Mouse (Mus musculus): Measurements from ENCODE around the gene Jmjd1c. TPM values are rescaled to one million over a fixed set of nuclear protein-coding genes. Genes with fewer than 3 reads are reported as not detected.

Jmjd1c gene
- polyA plus RNA-seq, 1 experiment: 31.5 TPM

- no peak for TF ChIP-seq POLR2A (IDR thresholded peaks at IDR 0.05; ENCODE audit: control insufficient read depth, extremely low read depth, insufficient read depth, low read length, poor library complexity)
- no peak for TF ChIP-seq CTCF (IDR thresholded peaks at IDR 0.05; ENCODE audit: borderline replicate concordance, control insufficient read depth, extremely low read depth, insufficient read depth, low read length, poor library complexity)
- no peak overlapping the region for H3K4me3 ChIP-seq (ENCODE audit: control insufficient read depth, insufficient read depth, low read length)
- no peaks in the 10 kb centered on the region for H3K36me3 ChIP-seq (ENCODE audit: control insufficient read depth, insufficient read depth, low read length)
- no peaks in the 10 kb centered on the region for H3K4me1 ChIP-seq (replicated peaks; ENCODE audit: control insufficient read depth, insufficient read depth, low read length)
- DNase-seq: no peak
- no peak overlapping the region for H3K27ac ChIP-seq (ENCODE audit: control insufficient read depth, insufficient read depth, low read length)
- 90% methylated on average over 6 of the region's 6 CpGs for WGBS
- H3K27me3 ChIP-seq (ENCODE audit: control insufficient read depth, insufficient read depth, low read length): no peaks in the 10 kb centered on the region
These were observed 37.2 kb upstream of the Jmjd1c start for GRCm38 (mm10) chr10:67058702-67059101.

GRCm38 (mm10) chr10:67061367-67061801 lies 34.5 kb upstream of the Jmjd1c start:
- Histone ChIP-seq H3K36me3 (ENCODE audit: control insufficient read depth, insufficient read depth, low read length) (no peaks in the 10 kb centered on the region), H3K27me3 (ENCODE audit: control insufficient read depth, insufficient read depth, low read length) (no peaks in the 10 kb centered on the region), H3K4me3 (ENCODE audit: control insufficient read depth, insufficient read depth, low read length) (no peak overlapping the region), H3K27ac (ENCODE audit: control insufficient read depth, insufficient read depth, low read length) (no peak overlapping the region), H3K4me1 (replicated peaks; ENCODE audit: control insufficient read depth, insufficient read depth, low read length) (no peaks in the 10 kb centered on the region; the same call in 1 of the 2 replicates)
- WGBS: 94% methylated on average over 10 of the region's 10 CpGs
- no peak for DNase-seq
- TF ChIP-seq CTCF (IDR thresholded peaks at IDR 0.05; ENCODE audit: borderline replicate concordance, control insufficient read depth, extremely low read depth, insufficient read depth, low read length, poor library complexity) (no peak), POLR2A (IDR thresholded peaks at IDR 0.05; ENCODE audit: control insufficient read depth, extremely low read depth, insufficient read depth, low read length, poor library complexity) (no peak)

- WGBS: 80% methylated on average over 4 of the region's 4 CpGs
- no peak overlapping the region for H3K4me3 ChIP-seq (ENCODE audit: control insufficient read depth, insufficient read depth, low read length)
- no peak for DNase-seq
- H3K27ac ChIP-seq (ENCODE audit: control insufficient read depth, insufficient read depth, low read length): no peak overlapping the region
- TF ChIP-seq CTCF (IDR thresholded peaks at IDR 0.05; ENCODE audit: borderline replicate concordance, control insufficient read depth, extremely low read depth, insufficient read depth, low read length, poor library complexity) (no peak), POLR2A (IDR thresholded peaks at IDR 0.05; ENCODE audit: control insufficient read depth, extremely low read depth, insufficient read depth, low read length, poor library complexity) (no peak)
- H3K27me3 ChIP-seq (ENCODE audit: control insufficient read depth, insufficient read depth, low read length): no peaks in the 10 kb centered on the region
- no peaks in the 10 kb centered on the region for H3K36me3 ChIP-seq (ENCODE audit: control insufficient read depth, insufficient read depth, low read length)
- no peaks in the 10 kb centered on the region; the same call in 1 of the 2 replicates for H3K4me1 ChIP-seq (replicated peaks; ENCODE audit: control insufficient read depth, insufficient read depth, low read length)
These were observed 34.1 kb upstream of the Jmjd1c start for GRCm38 (mm10) chr10:67061823-67062222.

- no peak for TF ChIP-seq CTCF (IDR thresholded peaks at IDR 0.05; ENCODE audit: borderline replicate concordance, control insufficient read depth, extremely low read depth, insufficient read depth, low read length, poor library complexity)
- TF ChIP-seq POLR2A (IDR thresholded peaks at IDR 0.05; ENCODE audit: control insufficient read depth, extremely low read depth, insufficient read depth, low read length, poor library complexity): no peak
- no peak for DNase-seq
- H3K27me3 ChIP-seq (ENCODE audit: control insufficient read depth, insufficient read depth, low read length): no peaks in the 10 kb centered on the region
- WGBS: 66% methylated on average over 7 of the region's 7 CpGs
- no peak overlapping the region for H3K27ac ChIP-seq (ENCODE audit: control insufficient read depth, insufficient read depth, low read length)
- no peaks in the 10 kb centered on the region for H3K36me3 ChIP-seq (ENCODE audit: control insufficient read depth, insufficient read depth, low read length)
- no peak overlapping the region for H3K4me3 ChIP-seq (ENCODE audit: control insufficient read depth, insufficient read depth, low read length)
- peaks cover 5% of the 10 kb centered on the region for H3K4me1 ChIP-seq (replicated peaks; ENCODE audit: control insufficient read depth, insufficient read depth, low read length)
These were observed 30.5 kb upstream of the Jmjd1c start for GRCm38 (mm10) chr10:67065277-67065887.

- WGBS: 80% methylated on average over 5 of the region's 5 CpGs
- Histone ChIP-seq H3K27ac (ENCODE audit: control insufficient read depth, insufficient read depth, low read length) (no peak overlapping the region), H3K4me3 (ENCODE audit: control insufficient read depth, insufficient read depth, low read length) (no peak overlapping the region), H3K36me3 (ENCODE audit: control insufficient read depth, insufficient read depth, low read length) (no peaks in the 10 kb centered on the region), H3K4me1 (replicated peaks; ENCODE audit: control insufficient read depth, insufficient read depth, low read length) (peaks cover 5% of the 10 kb centered on the region), H3K27me3 (ENCODE audit: control insufficient read depth, insufficient read depth, low read length) (no peaks in the 10 kb centered on the region)
- TF ChIP-seq POLR2A (IDR thresholded peaks at IDR 0.05; ENCODE audit: control insufficient read depth, extremely low read depth, insufficient read depth, low read length, poor library complexity) (no peak), CTCF (IDR thresholded peaks at IDR 0.05; ENCODE audit: borderline replicate concordance, control insufficient read depth, extremely low read depth, insufficient read depth, low read length, poor library complexity) (no peak)
- no peak for DNase-seq
These were observed 30.0 kb upstream of the Jmjd1c start for GRCm38 (mm10) chr10:67065927-67066326.

- 92% methylated on average over 3 of the region's 3 CpGs for WGBS
- TF ChIP-seq POLR2A (IDR thresholded peaks at IDR 0.05; ENCODE audit: control insufficient read depth, extremely low read depth, insufficient read depth, low read length, poor library complexity): no peak
- no peak for TF ChIP-seq CTCF (IDR thresholded peaks at IDR 0.05; ENCODE audit: borderline replicate concordance, control insufficient read depth, extremely low read depth, insufficient read depth, low read length, poor library complexity)
- H3K4me3 ChIP-seq (ENCODE audit: control insufficient read depth, insufficient read depth, low read length): no peak overlapping the region
- H3K27ac ChIP-seq (ENCODE audit: control insufficient read depth, insufficient read depth, low read length): no peak overlapping the region; the same call in 1 of the 2 replicates
- H3K27me3 ChIP-seq (ENCODE audit: control insufficient read depth, insufficient read depth, low read length): no peaks in the 10 kb centered on the region
- no peak for DNase-seq
- no peaks in the 10 kb centered on the region for H3K36me3 ChIP-seq (ENCODE audit: control insufficient read depth, insufficient read depth, low read length)
- peaks cover 5% of the 10 kb centered on the region for H3K4me1 ChIP-seq (replicated peaks; ENCODE audit: control insufficient read depth, insufficient read depth, low read length)
These were observed 29.5 kb upstream of the Jmjd1c start for GRCm38 (mm10) chr10:67066421-67066820.

Measured in thymus, adult 2 months (tissue).